Mouse (Mus musculus): ENCODE data around the gene Gstm1.

DNA sequence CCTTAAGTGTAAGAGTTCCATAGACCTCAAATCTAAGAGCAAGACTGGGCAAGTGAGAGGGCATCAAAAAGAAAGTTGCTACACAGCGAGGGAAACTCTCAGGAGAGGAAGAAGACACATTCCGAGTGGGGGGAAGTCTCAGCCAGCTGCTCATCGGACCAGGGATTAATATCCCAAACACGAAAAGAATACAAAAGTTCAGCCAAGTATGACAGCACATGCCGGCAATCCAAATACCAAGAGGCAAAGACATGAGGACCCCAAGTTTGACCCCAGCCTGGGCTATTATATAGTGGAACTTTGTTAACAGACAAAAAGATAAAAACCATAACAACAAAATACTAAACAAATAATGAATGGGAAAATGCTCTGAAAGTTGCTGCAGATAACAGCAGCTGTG lies 15.4 kb upstream of the Gstm1 start:
- no peak for TF ChIP-seq POLR2A (IDR thresholded peaks at IDR 0.05; ENCODE audit: low read depth, low read length)
- TF ChIP-seq CTCF (conservative IDR thresholded peaks at IDR 0.05; ENCODE audit: insufficient read depth, insufficient read length, low read depth, low read length), result no peak

Data from kidney, adult 2 months (tissue).